Mouse (Mus musculus): ENCODE data around the gene Heatr4.

- no peak for TF ChIP-seq TAL1 (IDR thresholded peaks at IDR 0.05; ENCODE audit: low read length)
- no peak for TF ChIP-seq GATA1 (IDR thresholded peaks at IDR 0.05; ENCODE audit: low read length)
These were observed 26.8 kb upstream of the Heatr4 start for GRCm38 (mm10) chr12:84011251-84012040.

All from erythroblast, embryonic 14.5 days (primary cell).